Mouse (Mus musculus) embryonic facial prominence, embryonic 11.5 days (tissue): Measurements from ENCODE around the gene Grb2. TPM values are rescaled to one million over a fixed set of nuclear protein-coding genes. Genes with fewer than 3 reads are reported as not detected.
"Not testable (repeated sequence)": the region's sequence is repeated elsewhere in the genome, so short reads cannot be mapped to it uniquely, and the experiment has no call there.

Source experiments
- ATAC-seq: fragments of 200-750 bp; cut with Nextera tagmentation; replicated peaks from 2 replicates; pipeline ENCODE4 v1.8.0; 2017; ENCODE audit warnings: low read depth; ENCODE audit not compliant: insufficient number of reproducible peaks, low FRiP score, low TSS enrichment
- DNase-seq: peaks from one replicate; pipeline ENCODE4 v3.0.0-alpha.2; 2015; ENCODE audit warnings: low spot score
- H3K27ac ChIP-seq: fragments of 300-500 bp; sonication (generic); replicated peaks from 2 replicates; pipeline ENCODE4 v1.5.1; 2014; ENCODE audit warnings: mild to moderate bottlenecking, low read depth, low read length, control low read depth
- H3K27me3 ChIP-seq: fragments of 300-500 bp; sonication (generic); 2 replicates; pipeline ENCODE4 v1.6.1; 2014; ENCODE audit warnings: mild to moderate bottlenecking, low read length, moderate library complexity, mixed read lengths; ENCODE audit not compliant: control insufficient read depth, insufficient read depth
- H3K36me3 ChIP-seq: fragments of 300-500 bp; sonication (generic); replicated peaks from 2 replicates; pipeline ENCODE4 v1.6.1; 2014; ENCODE audit warnings: low read depth, mild to moderate bottlenecking, low read length, moderate library complexity, mixed read lengths; ENCODE audit not compliant: control insufficient read depth, insufficient read depth
- H3K4me1 ChIP-seq: fragments of 300-500 bp; sonication (generic); 2 replicates; pipeline ENCODE4 v1.6.1; 2014; ENCODE audit warnings: low read length, mixed read lengths; ENCODE audit not compliant: control insufficient read depth, insufficient read depth
- H3K4me2 ChIP-seq: fragments of 300-500 bp; sonication (generic); 2 replicates; pipeline ENCODE4 v1.6.1; 2014; ENCODE audit warnings: low read depth, mild to moderate bottlenecking, control low read depth, low read length, moderate library complexity
- H3K4me3 ChIP-seq: fragments of 300-500 bp; sonication (generic); 2 replicates; pipeline ENCODE4 v1.5.1; 2014; ENCODE audit warnings: low read depth, low read length, control low read depth
- H3K9ac ChIP-seq: fragments of 300-500 bp; sonication (generic); replicated peaks from 2 replicates; pipeline ENCODE4 v1.6.1; 2014; ENCODE audit warnings: mild to moderate bottlenecking, control low read depth, low read length
- H3K9me3 ChIP-seq: fragments of 300-500 bp; sonication (generic); replicated peaks from 2 replicates; pipeline ENCODE4 v1.6.1; 2016; ENCODE audit warnings: mild to moderate bottlenecking, low read length, inconsistent platforms, mixed read lengths; ENCODE audit not compliant: control insufficient read depth
- WGBS: fragments of 180-500 bp; shearing (Covaris S2); extraction: QIAGEN DNeasy Blood & Tissue Kit; methylation state at CpG from one replicate; pipeline ENCODE4 v1.1.7; 2014; 5-methylcytosine and 5-hydroxymethylcytosine counted together
- polyA plus RNA-seq: library from polyadenylated mRNA; unstranded; fragments of >200 nt; fragmentation: Nextera tagmentation; extraction: Ambion mirVana; gene quantifications from 2 replicates; pipeline ENCODE4 v1.2.1, GENCODE M21; 2014

Gene Grb2
- polyA plus RNA-seq, 1 experiment from 2014 or later: 61.8 TPM

GRCm38 (mm10) chr11:115647459-115647858 lies 60.9 kb downstream of the Grb2 start:
- 60% methylated on average over 6 of the region's 6 CpGs for WGBS
- Histone ChIP-seq H3K4me1 (no peaks in the 10 kb centered on the region), H3K36me3 (no peaks in the 10 kb centered on the region), H3K27ac (no peak overlapping the region), H3K4me3 (no peak overlapping the region), H3K27me3 (no peaks in the 10 kb centered on the region), H3K9ac (no peak overlapping the region), H3K9me3 (no peaks in the 10 kb centered on the region), H3K4me2 (no peak overlapping the region)
- no peak for ATAC-seq
- peak; percentile 87 for DNase-seq

DNA sequence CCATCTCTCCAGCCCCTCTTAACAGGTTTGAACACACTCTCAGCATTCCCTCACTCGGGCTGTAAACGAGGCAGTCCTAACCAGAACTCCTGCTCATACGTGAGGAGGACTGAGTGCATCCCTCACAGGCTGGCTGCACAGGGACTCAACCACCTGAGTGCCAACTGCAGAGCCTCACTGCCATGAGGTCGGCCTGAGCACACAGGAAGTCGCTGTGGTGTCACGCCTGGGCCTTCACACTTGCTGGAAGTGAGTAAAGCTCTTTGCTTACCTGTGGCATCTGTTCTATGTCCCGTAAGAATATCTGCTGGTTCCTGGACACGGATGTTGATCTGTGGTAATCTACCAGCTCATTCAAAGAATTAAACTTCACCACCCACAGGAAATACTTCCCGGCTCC lies 62.0 kb downstream of the Grb2 start:
- no peaks in the 10 kb centered on the region for H3K27me3 ChIP-seq
- no peaks in the 10 kb centered on the region for H3K4me1 ChIP-seq
- H3K9ac ChIP-seq: no peak overlapping the region
- DNase-seq (no peak), ATAC-seq (no peak)
- no peaks in the 10 kb centered on the region for H3K9me3 ChIP-seq
- H3K27ac ChIP-seq: no peak overlapping the region
- H3K36me3 ChIP-seq: no peaks in the 10 kb centered on the region
- H3K4me2 ChIP-seq: no peak overlapping the region
- H3K4me3 ChIP-seq: no peak overlapping the region
- 93% methylated on average over 9 of the region's 9 CpGs for WGBS

DNA sequence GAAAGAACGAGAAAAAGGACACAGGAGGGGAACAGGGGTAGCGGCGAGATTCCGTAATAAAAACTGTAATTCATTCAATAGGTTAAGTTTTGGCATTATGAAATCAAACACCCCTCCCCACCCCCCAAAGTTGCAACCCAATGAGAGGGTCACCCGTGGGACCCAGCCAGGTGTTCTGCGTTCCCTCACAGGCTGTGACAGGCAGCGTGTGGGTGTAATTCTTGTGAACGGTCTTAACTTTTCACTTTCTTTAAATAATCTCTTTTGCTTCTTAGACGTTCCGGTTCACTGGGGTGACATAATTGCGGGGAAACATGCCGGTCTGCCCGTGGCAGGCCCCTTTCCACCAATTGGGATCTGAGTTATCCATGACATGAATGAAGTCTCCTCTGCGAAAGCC lies 62.9 kb downstream of the Grb2 start:
- H3K4me2 ChIP-seq, ATAC-seq, H3K9ac ChIP-seq, H3K4me3 ChIP-seq, H3K4me1 ChIP-seq, H3K9me3 ChIP-seq, DNase-seq, H3K27ac ChIP-seq, H3K36me3 ChIP-seq, H3K27me3 ChIP-seq: not testable (repeated sequence)
- 76% methylated on average over 14 of the region's 14 CpGs for WGBS

- DNase-seq (no peak), ATAC-seq (no peak)
- no peak overlapping the region for H3K4me2 ChIP-seq
- H3K9ac ChIP-seq: no peak overlapping the region
- H3K27ac ChIP-seq: no peak overlapping the region
- WGBS: 95% methylated on average over 13 of the region's 13 CpGs
- H3K27me3 ChIP-seq: no peaks in the 10 kb centered on the region
- no peaks in the 10 kb centered on the region for H3K4me1 ChIP-seq
- H3K4me3 ChIP-seq: no peak overlapping the region
- no peaks in the 10 kb centered on the region for H3K9me3 ChIP-seq
- H3K36me3 ChIP-seq: no peaks in the 10 kb centered on the region
Observed at GRCm38 (mm10) chr11:115644308-115644707, 64.1 kb downstream of the Grb2 start.

GRCm38 (mm10) chr11:115643265-115643664 lies 65.1 kb downstream of the Grb2 start:
- H3K9ac ChIP-seq: no peak overlapping the region
- H3K9me3 ChIP-seq: no peaks in the 10 kb centered on the region
- no peak overlapping the region for H3K4me3 ChIP-seq
- no peak overlapping the region for H3K27ac ChIP-seq
- no peaks in the 10 kb centered on the region for H3K4me1 ChIP-seq
- 80% methylated on average over 10 of the region's 10 CpGs for WGBS
- DNase-seq: no peak
- H3K4me2 ChIP-seq: no peak overlapping the region
- no peak for ATAC-seq
- H3K27me3 ChIP-seq: no peaks in the 10 kb centered on the region
- H3K36me3 ChIP-seq: no peaks in the 10 kb centered on the region

DNA sequence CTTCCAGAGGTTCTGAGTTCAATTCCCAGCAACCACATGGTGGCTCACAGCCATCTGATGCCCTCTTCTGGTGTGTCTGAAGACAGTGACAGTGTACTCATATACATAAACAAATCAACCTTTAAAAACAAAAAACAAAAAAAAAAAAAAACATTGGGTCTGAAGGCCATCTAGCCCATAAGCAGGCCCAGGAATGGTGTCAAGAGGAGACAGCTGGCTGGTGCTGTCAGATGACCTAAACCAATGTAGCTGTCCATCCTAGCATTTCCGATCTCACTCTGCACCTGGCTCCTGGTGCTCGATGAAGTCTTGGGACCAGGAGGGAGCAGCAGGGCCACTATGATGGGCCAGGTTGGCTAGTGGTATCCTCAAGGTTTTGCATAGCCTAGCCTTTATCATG lies 65.7 kb downstream of the Grb2 start:
- WGBS: 98% methylated on average over 2 of the region's 2 CpGs

GRCm38 (mm10) chr11:115641664-115642036 lies 66.7 kb downstream of the Grb2 start:
- H3K9ac ChIP-seq: no peak overlapping the region
- 82% methylated on average over 4 of the region's 4 CpGs for WGBS
- no peaks in the 10 kb centered on the region for H3K36me3 ChIP-seq
- no peak overlapping the region for H3K27ac ChIP-seq
- no peaks in the 10 kb centered on the region for H3K27me3 ChIP-seq
- H3K9me3 ChIP-seq: no peaks in the 10 kb centered on the region
- ATAC-seq (no peak), DNase-seq (no peak)
- H3K4me3 ChIP-seq: no peak overlapping the region
- H3K4me1 ChIP-seq: no peaks in the 10 kb centered on the region
- H3K4me2 ChIP-seq: no peak overlapping the region

More for the DNA sequence above, 65.7 kb downstream of the Grb2 start:
- H3K4me1 ChIP-seq: no peaks in the 10 kb centered on the region
- H3K36me3 ChIP-seq: no peaks in the 10 kb centered on the region
- H3K4me2 ChIP-seq: no peak overlapping the region
- H3K9me3 ChIP-seq: no peaks in the 10 kb centered on the region
- H3K9ac ChIP-seq: no peak overlapping the region
- ATAC-seq: no peak
- no peaks in the 10 kb centered on the region for H3K27me3 ChIP-seq
- no peak overlapping the region for H3K4me3 ChIP-seq
- DNase-seq: no peak
- no peak overlapping the region for H3K27ac ChIP-seq

DNA sequence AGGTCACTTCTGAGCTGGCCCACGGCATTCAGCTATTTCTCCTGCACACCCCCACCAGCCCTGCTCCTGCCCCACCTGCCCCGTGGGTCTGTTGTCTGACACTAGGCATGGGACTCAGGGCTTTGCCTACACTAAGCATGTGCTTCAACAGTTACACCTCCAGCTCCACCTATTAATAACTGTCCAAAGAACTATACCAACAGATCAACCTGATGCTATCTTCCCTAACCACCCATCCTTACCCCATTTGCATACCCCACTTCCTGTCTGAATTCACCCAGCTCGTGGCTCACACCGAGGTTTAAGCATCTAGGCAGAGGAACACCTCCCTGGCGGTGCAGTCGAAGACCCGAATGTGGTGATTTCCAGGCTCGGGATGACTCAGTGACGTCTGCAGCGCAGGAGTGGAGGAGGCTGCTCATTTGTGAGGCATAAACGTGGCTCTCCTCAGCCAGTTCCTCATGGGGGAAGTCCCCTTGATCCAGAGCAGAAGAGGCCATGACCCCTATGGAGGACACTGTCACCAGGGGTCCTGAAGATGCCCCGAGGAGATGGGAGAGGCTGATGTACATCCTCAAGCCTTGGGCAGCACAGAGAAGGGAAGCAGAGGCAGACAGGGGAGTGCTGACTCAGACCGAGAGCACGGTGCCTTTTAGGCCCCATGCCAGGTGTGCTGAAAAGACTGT lies 67.3 kb downstream of the Grb2 start:
- Histone ChIP-seq H3K9ac (no peak overlapping the region), H3K36me3 (no peaks in the 10 kb centered on the region), H3K4me1 (no peaks in the 10 kb centered on the region), H3K9me3 (no peaks in the 10 kb centered on the region), H3K4me2 (no peak overlapping the region), H3K27ac (no peak overlapping the region), H3K4me3 (no peak overlapping the region), H3K27me3 (no peaks in the 10 kb centered on the region)
- no peak for DNase-seq
- ATAC-seq: no peak; the same call in 1 of the 2 replicates
- 51% methylated on average over 14 of the region's 14 CpGs for WGBS
